Mouse (Mus musculus): ENCODE results near the gene Lctl. TPM values are rescaled to one million over a fixed set of nuclear protein-coding genes. Genes with fewer than 3 reads are reported as not detected.
A peak's percentile ranks its signal among the peaks of the same experiment; 100 is the strongest.

Gene Lctl
- polyA plus RNA-seq, 1 experiment from 2014 or later: not detected

GRCm38 (mm10) chr9:64084231-64084630, 32.7 kb upstream of the Lctl start:
- Histone ChIP-seq H3K4me1 (ENCODE audit: control insufficient read depth, insufficient read depth, low read length) (peaks cover 11% of the 10 kb centered on the region; the same call in 1 of the 2 replicates), H3K4me3 (ENCODE audit: low read depth, low read length) (no peak overlapping the region), H3K27ac (ENCODE audit: low read depth, low read length) (no peak overlapping the region), H3K9ac (ENCODE audit: low read length) (no peak overlapping the region; the same call in 1 of the 2 replicates), H3K27me3 (ENCODE audit: control insufficient read depth, insufficient read depth, low read length) (peaks cover 12% of the 10 kb centered on the region; the same call in 1 of the 2 replicates), H3K36me3 (ENCODE audit: control insufficient read depth, insufficient read depth, low read length) (no peaks in the 10 kb centered on the region), H3K4me2 (ENCODE audit: low read depth) (peak overlapping the region; percentile 83), H3K9me3 (ENCODE audit: control insufficient read depth, low read length) (no peaks in the 10 kb centered on the region)
- no peak for DNase-seq (ENCODE audit: low spot score)
- WGBS: 29% methylated on average over 7 of the region's 7 CpGs
- ATAC-seq (ENCODE audit: insufficient read depth, low FRiP score, low TSS enrichment): no peak

GRCm38 (mm10) chr9:64084661-64085399, 32.1 kb upstream of the Lctl start:
- ATAC-seq (ENCODE audit: insufficient read depth, low FRiP score, low TSS enrichment): no peak
- H3K9ac ChIP-seq (ENCODE audit: low read length): peak overlapping the region; percentile 65
- peak overlapping the region; percentile 32 for H3K4me3 ChIP-seq (ENCODE audit: low read depth, low read length)
- H3K27me3 ChIP-seq (ENCODE audit: control insufficient read depth, insufficient read depth, low read length): peaks cover 12% of the 10 kb centered on the region; the same call in 1 of the 2 replicates
- peak; percentile 39 for DNase-seq (ENCODE audit: low spot score)
- H3K36me3 ChIP-seq (ENCODE audit: control insufficient read depth, insufficient read depth, low read length): no peaks in the 10 kb centered on the region
- WGBS: under 1% methylated on average over 49 of the region's 49 CpGs
- peak overlapping the region; percentile 83 for H3K4me2 ChIP-seq (ENCODE audit: low read depth)
- H3K4me1 ChIP-seq (ENCODE audit: control insufficient read depth, insufficient read depth, low read length): peaks cover 11% of the 10 kb centered on the region; the same call in 1 of the 2 replicates
- H3K27ac ChIP-seq (ENCODE audit: low read depth, low read length): no peak overlapping the region
- H3K9me3 ChIP-seq (ENCODE audit: control insufficient read depth, low read length): no peaks in the 10 kb centered on the region

GRCm38 (mm10) chr9:64085976-64086375, 31.0 kb upstream of the Lctl start:
- H3K27me3 ChIP-seq (ENCODE audit: control insufficient read depth, insufficient read depth, low read length): peaks cover 12% of the 10 kb centered on the region; the same call in 1 of the 2 replicates
- WGBS: 42% methylated on average over 2 of the region's 2 CpGs

GRCm38 (mm10) chr9:64086543-64086942, 30.4 kb upstream of the Lctl start:
- WGBS: 76% methylated on average over 6 of the region's 6 CpGs
- no peak for ATAC-seq (ENCODE audit: insufficient read depth, low FRiP score, low TSS enrichment)
- no peak for DNase-seq (ENCODE audit: low spot score)
- no peaks in the 10 kb centered on the region for H3K36me3 ChIP-seq (ENCODE audit: control insufficient read depth, insufficient read depth, low read length)
- H3K9ac ChIP-seq (ENCODE audit: low read length): no peak overlapping the region
- H3K27me3 ChIP-seq (ENCODE audit: control insufficient read depth, insufficient read depth, low read length): peaks cover 12% of the 10 kb centered on the region; the same call in 1 of the 2 replicates
- H3K4me2 ChIP-seq (ENCODE audit: low read depth): no peak overlapping the region
- no peak overlapping the region for H3K27ac ChIP-seq (ENCODE audit: low read depth, low read length)
- peaks cover 11% of the 10 kb centered on the region; the same call in 1 of the 2 replicates for H3K4me1 ChIP-seq (ENCODE audit: control insufficient read depth, insufficient read depth, low read length)
- no peak overlapping the region for H3K4me3 ChIP-seq (ENCODE audit: low read depth, low read length)
- H3K9me3 ChIP-seq (ENCODE audit: control insufficient read depth, low read length): no peaks in the 10 kb centered on the region

More at GRCm38 (mm10) chr9:64085976-64086375, 31.0 kb upstream of the Lctl start:
- no peak for DNase-seq (ENCODE audit: low spot score)
- H3K9ac ChIP-seq (ENCODE audit: low read length): no peak overlapping the region
- ATAC-seq (ENCODE audit: insufficient read depth, low FRiP score, low TSS enrichment): no peak
- H3K4me1 ChIP-seq (ENCODE audit: control insufficient read depth, insufficient read depth, low read length): peaks cover 11% of the 10 kb centered on the region; the same call in 1 of the 2 replicates
- H3K36me3 ChIP-seq (ENCODE audit: control insufficient read depth, insufficient read depth, low read length): no peaks in the 10 kb centered on the region
- no peak overlapping the region for H3K4me2 ChIP-seq (ENCODE audit: low read depth)
- H3K9me3 ChIP-seq (ENCODE audit: control insufficient read depth, low read length): no peaks in the 10 kb centered on the region
- no peak overlapping the region for H3K27ac ChIP-seq (ENCODE audit: low read depth, low read length)
- no peak overlapping the region for H3K4me3 ChIP-seq (ENCODE audit: low read depth, low read length)

- no peak overlapping the region for H3K27ac ChIP-seq (ENCODE audit: low read depth, low read length)
- no peak overlapping the region for H3K4me2 ChIP-seq (ENCODE audit: low read depth)
- ATAC-seq (ENCODE audit: insufficient read depth, low FRiP score, low TSS enrichment): no peak; the same call in 1 of the 2 replicates
- no peaks in the 10 kb centered on the region for H3K9me3 ChIP-seq (ENCODE audit: control insufficient read depth, low read length)
- H3K36me3 ChIP-seq (ENCODE audit: control insufficient read depth, insufficient read depth, low read length): no peaks in the 10 kb centered on the region
- DNase-seq (ENCODE audit: low spot score): peak; percentile 78
- no peak overlapping the region for H3K4me3 ChIP-seq (ENCODE audit: low read depth, low read length)
- H3K4me1 ChIP-seq (ENCODE audit: control insufficient read depth, insufficient read depth, low read length): peaks cover 11% of the 10 kb centered on the region; the same call in 1 of the 2 replicates
- H3K9ac ChIP-seq (ENCODE audit: low read length): no peak overlapping the region
- H3K27me3 ChIP-seq (ENCODE audit: control insufficient read depth, insufficient read depth, low read length): peaks cover 12% of the 10 kb centered on the region; the same call in 1 of the 2 replicates
- WGBS: 42% methylated on average over 5 of the region's 5 CpGs
Observed at GRCm38 (mm10) chr9:64087461-64088235, 29.3 kb upstream of the Lctl start.

GRCm38 (mm10) chr9:64088346-64088745, 28.6 kb upstream of the Lctl start:
- Histone ChIP-seq H3K27me3 (ENCODE audit: control insufficient read depth, insufficient read depth, low read length) (peaks cover 10% of the 10 kb centered on the region; the same call in 1 of the 2 replicates), H3K4me1 (ENCODE audit: control insufficient read depth, insufficient read depth, low read length) (peaks cover 11% of the 10 kb centered on the region; the same call in 1 of the 2 replicates), H3K9ac (ENCODE audit: low read length) (no peak overlapping the region), H3K9me3 (ENCODE audit: control insufficient read depth, low read length) (no peaks in the 10 kb centered on the region), H3K4me3 (ENCODE audit: low read depth, low read length) (no peak overlapping the region), H3K27ac (ENCODE audit: low read depth, low read length) (no peak overlapping the region), H3K36me3 (ENCODE audit: control insufficient read depth, insufficient read depth, low read length) (no peaks in the 10 kb centered on the region), H3K4me2 (ENCODE audit: low read depth) (no peak overlapping the region)
- no peak for ATAC-seq (ENCODE audit: insufficient read depth, low FRiP score, low TSS enrichment)
- no peak for DNase-seq (ENCODE audit: low spot score)
- 89% methylated on average over 7 of the region's 7 CpGs for WGBS

GRCm38 (mm10) chr9:64089004-64089403, 27.9 kb upstream of the Lctl start:
- Histone ChIP-seq H3K4me2 (ENCODE audit: low read depth) (no peak overlapping the region), H3K36me3 (ENCODE audit: control insufficient read depth, insufficient read depth, low read length) (no peaks in the 10 kb centered on the region), H3K27ac (ENCODE audit: low read depth, low read length) (no peak overlapping the region), H3K4me1 (ENCODE audit: control insufficient read depth, insufficient read depth, low read length) (peaks cover 12% of the 10 kb centered on the region; the same call in 1 of the 2 replicates), H3K4me3 (ENCODE audit: low read depth, low read length) (no peak overlapping the region), H3K9ac (ENCODE audit: low read length) (no peak overlapping the region), H3K27me3 (ENCODE audit: control insufficient read depth, insufficient read depth, low read length) (peaks cover 4% of the 10 kb centered on the region; the same call in 1 of the 2 replicates), H3K9me3 (ENCODE audit: control insufficient read depth, low read length) (no peaks in the 10 kb centered on the region)
- 68% methylated on average over 12 of the region's 12 CpGs for WGBS
- no peak for DNase-seq (ENCODE audit: low spot score)
- no peak for ATAC-seq (ENCODE audit: insufficient read depth, low FRiP score, low TSS enrichment)

GRCm38 (mm10) chr9:64094083-64094482, 22.9 kb upstream of the Lctl start:
- Histone ChIP-seq H3K4me3 (ENCODE audit: low read depth, low read length) (no peak overlapping the region), H3K27ac (ENCODE audit: low read depth, low read length) (no peak overlapping the region), H3K4me1 (ENCODE audit: control insufficient read depth, insufficient read depth, low read length) (peaks cover 7% of the 10 kb centered on the region; the same call in 1 of the 2 replicates), H3K9me3 (ENCODE audit: control insufficient read depth, low read length) (no peaks in the 10 kb centered on the region), H3K36me3 (ENCODE audit: control insufficient read depth, insufficient read depth, low read length) (no peaks in the 10 kb centered on the region), H3K4me2 (ENCODE audit: low read depth) (no peak overlapping the region), H3K27me3 (ENCODE audit: control insufficient read depth, insufficient read depth, low read length) (no peaks in the 10 kb centered on the region), H3K9ac (ENCODE audit: low read length) (no peak overlapping the region)
- ATAC-seq (ENCODE audit: insufficient read depth, low FRiP score, low TSS enrichment) (no peak), DNase-seq (ENCODE audit: low spot score) (no peak)
- 69% methylated on average over 11 of the region's 11 CpGs for WGBS
